Mouse (Mus musculus) hindbrain, embryonic 16.5 days (tissue): ENCODE data around the gene Ctsl. TPM values are rescaled to one million over a fixed set of nuclear protein-coding genes. Genes with fewer than 3 reads are reported as not detected.

ENCODE experiments used
- ATAC-seq: fragments of 200-750 bp; cut with Nextera tagmentation; 2 replicates; pipeline ENCODE4 v1.8.0; 2017; ENCODE audit warnings: moderate TSS enrichment, moderate library complexity
- H3K27ac ChIP-seq: fragments of 300-500 bp; sonication (generic); 2 replicates; pipeline ENCODE4 v1.5.1; 2014; ENCODE audit warnings: low read depth, mild to moderate bottlenecking, control low read depth, low read length, moderate library complexity
- H3K27me3 ChIP-seq: fragments of 300-500 bp; sonication (generic); replicated peaks from 2 replicates; pipeline ENCODE4 v1.6.1; 2014; ENCODE audit warnings: low read length; ENCODE audit not compliant: control insufficient read depth, insufficient read depth
- H3K36me3 ChIP-seq: fragments of 300-500 bp; sonication (generic); 2 replicates; pipeline ENCODE4 v1.6.1; 2014; ENCODE audit warnings: mild to moderate bottlenecking, low read length, moderate library complexity, mixed read lengths; ENCODE audit not compliant: control insufficient read depth, insufficient read depth
- H3K4me1 ChIP-seq: fragments of 300-500 bp; sonication (generic); 2 replicates; pipeline ENCODE4 v1.6.1; 2014; ENCODE audit warnings: low read depth, low read length; ENCODE audit not compliant: control insufficient read depth, insufficient read depth
- H3K4me2 ChIP-seq: fragments of 300-500 bp; sonication (generic); 2 replicates; pipeline ENCODE4 v1.6.1; 2014; ENCODE audit warnings: mild to moderate bottlenecking, low read length, control low read depth, moderate library complexity
- H3K4me3 ChIP-seq: fragments of 300-500 bp; sonication (generic); 2 replicates; pipeline ENCODE4 v1.5.1; 2014; ENCODE audit warnings: mild to moderate bottlenecking, low read length, control low read depth, moderate library complexity
- H3K9ac ChIP-seq: fragments of 300-500 bp; sonication (generic); 2 replicates; pipeline ENCODE4 v1.6.1; 2014; ENCODE audit warnings: low read depth, mild to moderate bottlenecking, control low read depth, low read length, moderate library complexity
- H3K9me3 ChIP-seq: fragments of 300-500 bp; sonication (generic); 2 replicates; pipeline ENCODE4 v1.6.1; 2014; ENCODE audit warnings: mild to moderate bottlenecking, low read length, moderate library complexity; ENCODE audit not compliant: control insufficient read depth
- WGBS: fragments of 180-500 bp; shearing (Covaris S2); extraction: QIAGEN DNeasy Blood & Tissue Kit; methylation state at CpG from one replicate; pipeline ENCODE4 v1.1.7; 2014; 5-methylcytosine and 5-hydroxymethylcytosine counted together
- polyA plus RNA-seq: library from polyadenylated mRNA; unstranded; fragments of >200 nt; fragmentation: Nextera tagmentation; extraction: Ambion mirVana; gene quantifications from 2 replicates; pipeline ENCODE4 v1.2.1, GENCODE M21; 2015

Gene Ctsl
- polyA plus RNA-seq, 1 experiment from 2014 or later, result 197 TPM

DNA sequence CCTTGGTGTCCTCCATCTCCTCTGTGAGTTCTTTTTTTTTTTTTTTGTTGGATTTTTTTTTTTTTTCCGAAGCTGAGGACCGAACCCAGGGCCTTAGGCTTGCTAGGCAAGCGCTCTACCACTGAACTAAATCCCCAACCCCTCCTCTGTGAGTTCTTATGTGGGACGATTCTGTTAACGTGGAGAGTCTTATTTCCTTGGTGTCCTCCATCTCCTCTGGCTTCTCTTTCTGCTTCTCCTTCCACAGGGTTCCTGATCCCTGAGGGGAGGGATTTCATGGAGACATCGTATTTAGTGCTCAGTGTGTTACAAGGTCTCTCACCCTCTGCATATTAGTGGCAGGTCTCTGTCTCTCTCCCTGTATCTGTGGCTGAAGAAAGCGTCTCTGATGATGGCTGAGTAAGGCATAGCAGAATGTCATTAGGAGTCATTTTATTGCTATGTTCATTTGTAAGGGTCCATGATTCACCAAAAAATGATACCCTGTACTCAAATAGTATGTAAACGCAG, 32.3 kb upstream of the Ctsl start:
- Histone ChIP-seq H3K27me3 (no peaks in the 10 kb centered on the region), H3K4me2 (no peak overlapping the region), H3K4me1 (no peaks in the 10 kb centered on the region), H3K36me3 (no peaks in the 10 kb centered on the region), H3K9me3 (no peaks in the 10 kb centered on the region), H3K9ac (no peak overlapping the region), H3K4me3 (no peak overlapping the region), H3K27ac (no peak overlapping the region)
- no peak for ATAC-seq
- 92% methylated on average over 8 of the region's 8 CpGs for WGBS

- Histone ChIP-seq H3K4me1 (no peaks in the 10 kb centered on the region), H3K9ac (no peak overlapping the region), H3K27ac (no peak overlapping the region), H3K4me2 (no peak overlapping the region), H3K27me3 (no peaks in the 10 kb centered on the region), H3K36me3 (no peaks in the 10 kb centered on the region), H3K4me3 (no peak overlapping the region), H3K9me3 (no peaks in the 10 kb centered on the region)
- ATAC-seq, result no peak
- WGBS, result 89% methylated on average over 10 of the region's 10 CpGs
Measured at GRCm38 (mm10) chr13:64402504-64402949, 31.8 kb upstream of the Ctsl start.

DNA sequence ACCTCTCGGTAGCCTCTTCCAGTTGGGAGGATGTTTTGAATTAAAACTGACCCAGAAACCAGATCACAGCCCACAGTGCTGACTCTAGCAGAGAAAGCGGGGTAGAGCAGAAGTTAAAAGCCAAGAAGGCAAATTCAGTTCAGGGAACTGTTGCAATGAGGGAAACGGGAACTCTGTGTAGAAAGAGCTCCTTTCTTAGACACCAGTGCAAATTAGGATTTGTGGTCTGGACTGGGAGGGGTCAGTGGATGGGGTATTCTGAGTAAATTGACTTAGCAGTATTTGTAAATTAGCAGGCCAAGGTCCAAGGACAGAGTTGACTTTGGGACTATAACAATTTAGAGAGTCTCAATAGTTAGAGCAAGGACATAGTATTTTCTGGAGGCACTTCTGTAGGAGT, 31.3 kb upstream of the Ctsl start:
- Histone ChIP-seq H3K9me3 (no peaks in the 10 kb centered on the region), H3K36me3 (no peaks in the 10 kb centered on the region), H3K4me2 (no peak overlapping the region), H3K9ac (no peak overlapping the region), H3K4me3 (no peak overlapping the region), H3K4me1 (no peaks in the 10 kb centered on the region), H3K27ac (no peak overlapping the region), H3K27me3 (no peaks in the 10 kb centered on the region)
- no peak for ATAC-seq
- WGBS, result 68% methylated on average over 3 of the region's 3 CpGs

DNA sequence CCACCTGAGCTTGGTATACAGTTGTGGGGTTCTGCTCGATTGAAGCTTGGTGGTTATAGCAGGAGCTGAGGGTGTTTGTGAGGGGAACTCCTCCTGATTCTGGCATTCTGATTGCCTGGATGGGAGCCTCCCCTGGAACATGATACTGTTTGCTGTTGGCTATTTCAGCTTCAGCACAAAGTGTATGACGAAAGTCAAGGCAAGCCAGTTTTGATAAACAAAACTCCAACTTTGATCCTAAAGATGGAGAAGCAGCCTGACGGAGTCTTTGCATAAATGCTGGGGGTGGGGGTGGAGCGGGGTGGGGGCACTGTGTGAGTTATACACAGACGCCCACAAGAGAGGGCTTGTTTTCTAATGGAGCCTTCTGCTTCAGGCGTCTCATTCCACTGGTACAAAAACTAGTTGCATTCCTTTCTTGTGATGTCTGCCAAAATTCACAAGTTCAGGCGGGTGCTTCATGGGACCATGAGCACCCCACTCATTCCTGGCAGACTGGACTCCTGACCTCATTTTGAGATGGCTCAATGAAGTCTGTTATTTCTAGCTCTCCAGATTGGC, 30.2 kb upstream of the Ctsl start:
- no peak overlapping the region for H3K27ac ChIP-seq
- no peaks in the 10 kb centered on the region for H3K27me3 ChIP-seq
- no peak overlapping the region for H3K4me2 ChIP-seq
- H3K36me3 ChIP-seq, result no peaks in the 10 kb centered on the region
- ATAC-seq, result no peak
- no peak overlapping the region for H3K9ac ChIP-seq
- H3K9me3 ChIP-seq, result no peaks in the 10 kb centered on the region
- no peaks in the 10 kb centered on the region for H3K4me1 ChIP-seq
- 50% methylated on average over 7 of the region's 7 CpGs for WGBS
- H3K4me3 ChIP-seq, result no peak overlapping the region

- no peak for ATAC-seq
Measured at GRCm38 (mm10) chr13:64399906-64400305, 29.2 kb upstream of the Ctsl start.

GRCm38 (mm10) chr13:64398065-64398464, 27.4 kb upstream of the Ctsl start:
- Histone ChIP-seq H3K27me3 (no peaks in the 10 kb centered on the region), H3K4me2 (no peak overlapping the region), H3K27ac (no peak overlapping the region), H3K36me3 (no peaks in the 10 kb centered on the region), H3K9ac (no peak overlapping the region), H3K4me1 (no peaks in the 10 kb centered on the region), H3K9me3 (no peaks in the 10 kb centered on the region), H3K4me3 (no peak overlapping the region)
- WGBS, result 93% methylated on average over 1 of the region's 1 CpGs
- ATAC-seq, result no peak

More at GRCm38 (mm10) chr13:64399906-64400305, 29.2 kb upstream of the Ctsl start:
- no peak overlapping the region for H3K4me3 ChIP-seq
- no peak overlapping the region for H3K27ac ChIP-seq
- WGBS, result 89% methylated on average over 3 of the region's 3 CpGs
- no peak overlapping the region for H3K9ac ChIP-seq
- H3K4me2 ChIP-seq, result no peak overlapping the region
- no peaks in the 10 kb centered on the region for H3K36me3 ChIP-seq
- H3K9me3 ChIP-seq, result no peaks in the 10 kb centered on the region
- no peaks in the 10 kb centered on the region for H3K4me1 ChIP-seq
- no peaks in the 10 kb centered on the region for H3K27me3 ChIP-seq

DNA sequence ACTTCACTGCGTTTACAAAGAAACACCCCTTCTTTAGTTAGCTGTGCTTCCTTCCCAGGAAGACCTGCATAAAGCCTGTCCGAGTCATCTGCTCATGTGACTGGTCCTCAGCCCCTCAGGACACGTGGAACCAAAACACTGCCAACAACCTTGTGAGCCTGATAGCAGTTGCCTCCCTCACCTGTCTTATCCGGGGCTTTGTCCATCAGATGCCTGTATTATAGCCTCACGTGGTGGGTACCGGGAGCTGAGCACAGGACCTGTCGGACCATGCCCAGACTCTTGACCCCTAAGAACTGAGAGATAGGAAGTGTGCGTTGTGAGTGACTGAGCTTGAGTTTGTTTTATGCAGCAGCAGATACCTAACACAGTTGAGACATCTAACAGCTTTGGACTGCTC, 26.3 kb upstream of the Ctsl start:
- Histone ChIP-seq H3K9me3 (no peaks in the 10 kb centered on the region), H3K4me2 (no peak overlapping the region), H3K27me3 (no peaks in the 10 kb centered on the region), H3K4me3 (no peak overlapping the region), H3K4me1 (no peaks in the 10 kb centered on the region), H3K27ac (no peak overlapping the region), H3K9ac (no peak overlapping the region), H3K36me3 (no peaks in the 10 kb centered on the region)
- ATAC-seq, result no peak
- 80% methylated on average over 8 of the region's 8 CpGs for WGBS

DNA sequence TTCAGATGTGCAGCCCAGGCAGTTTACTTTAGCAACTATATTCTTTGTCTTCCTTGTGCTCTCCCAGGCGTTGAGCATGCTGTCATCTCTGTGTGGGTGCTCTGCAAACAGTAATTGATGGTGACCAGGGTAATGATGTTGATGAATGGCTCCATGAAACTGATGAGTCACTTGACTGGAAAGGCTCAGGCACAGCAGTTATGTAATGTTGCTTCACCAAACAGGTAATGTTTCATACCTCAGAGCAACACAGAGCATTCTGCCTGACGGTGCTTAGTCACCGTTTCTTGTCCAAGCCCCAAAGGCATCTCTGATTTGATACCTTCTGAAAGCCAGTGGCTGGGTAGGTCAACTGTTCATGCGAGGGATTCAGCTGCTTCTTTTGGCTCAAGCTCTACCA, 17.7 kb upstream of the Ctsl start:
- Histone ChIP-seq H3K27ac (no peak overlapping the region), H3K9ac (no peak overlapping the region), H3K4me1 (no peaks in the 10 kb centered on the region), H3K4me3 (no peak overlapping the region), H3K4me2 (no peak overlapping the region), H3K9me3 (no peaks in the 10 kb centered on the region), H3K36me3 (no peaks in the 10 kb centered on the region), H3K27me3 (no peaks in the 10 kb centered on the region)
- no peak for ATAC-seq
- WGBS, result 82% methylated on average over 4 of the region's 4 CpGs

- H3K36me3 ChIP-seq, result no peaks in the 10 kb centered on the region
- no peaks in the 10 kb centered on the region for H3K9me3 ChIP-seq
- H3K4me3 ChIP-seq, result no peak overlapping the region
- no peak overlapping the region for H3K4me2 ChIP-seq
- no peak overlapping the region for H3K9ac ChIP-seq
- no peaks in the 10 kb centered on the region for H3K27me3 ChIP-seq
- 49% methylated on average over 2 of the region's 2 CpGs for WGBS
- ATAC-seq, result no peak
- no peaks in the 10 kb centered on the region for H3K4me1 ChIP-seq
- no peak overlapping the region for H3K27ac ChIP-seq
Measured at GRCm38 (mm10) chr13:64386048-64386447, 15.4 kb upstream of the Ctsl start.

DNA sequence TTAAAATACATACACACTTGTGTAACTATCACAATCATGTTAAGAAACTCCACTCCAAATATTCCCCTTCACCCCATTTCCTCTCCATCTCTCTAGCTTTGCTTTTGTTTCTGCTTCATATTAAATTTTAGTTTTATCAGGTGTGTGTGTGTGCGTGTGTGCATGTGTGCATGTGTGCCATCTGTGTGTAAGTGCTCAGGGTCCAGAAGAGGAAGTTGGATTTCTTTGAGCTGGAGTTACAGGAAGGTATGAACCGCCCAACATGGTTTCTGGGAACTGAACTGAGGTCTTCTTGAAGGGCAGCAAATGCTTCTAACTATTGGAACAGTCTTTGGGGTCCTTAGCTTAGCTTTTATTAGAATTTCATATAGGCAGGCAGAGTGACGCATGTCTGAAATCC, 14.2 kb upstream of the Ctsl start:
- 92% methylated on average over 3 of the region's 3 CpGs for WGBS
- no peak for ATAC-seq

More for the DNA sequence above, 14.2 kb upstream of the Ctsl start:
- H3K4me1 ChIP-seq, result no peaks in the 10 kb centered on the region
- no peaks in the 10 kb centered on the region for H3K27me3 ChIP-seq
- no peak overlapping the region for H3K4me3 ChIP-seq
- no peak overlapping the region for H3K27ac ChIP-seq
- no peak overlapping the region for H3K9ac ChIP-seq
- H3K4me2 ChIP-seq, result no peak overlapping the region
- H3K36me3 ChIP-seq, result no peaks in the 10 kb centered on the region
- H3K9me3 ChIP-seq, result no peaks in the 10 kb centered on the region
